10 mouse cellular contexts compared by ENCODE assay signal in genomic region chr3:109307406-109307805, GRCm38 (mm10). TPM values are rescaled to one million over a fixed set of nuclear protein-coding genes. Genes with fewer than 3 reads are reported as not detected.
DNase-seq lines count a peak whose midpoint lies in the region; ATAC-seq lines count a peak whose summit lies in the region.
"Had no signal": no experiment of that assay in that cellular context is flagged by ENCODE, and none has a peak within 500 bp of the region (broad histone marks: within the 10 kb centered on the region; RNA-seq: fewer than 3 reads in every experiment).

No protein-coding gene starts in this region.

- H3K36me3 ChIP-seq in heart, embryonic 12.5 days = no peaks in the 10 kb centered on the region
- no peaks in the 10 kb centered on the region for H3K36me3 ChIP-seq in intestine, embryonic 15.5 days
- H3K36me3 ChIP-seq: heart, embryonic 15.5 days had no signal

- H3K27me3 ChIP-seq in heart, embryonic 12.5 days (replicated peaks) = no peaks in the 10 kb centered on the region
- no peaks in the 10 kb centered on the region for H3K27me3 ChIP-seq in intestine, embryonic 15.5 days (replicated peaks)
- H3K27me3 ChIP-seq: heart, embryonic 15.5 days had no signal

- no peak overlapping the region for H3K4me3 ChIP-seq in heart, embryonic 12.5 days
- H3K4me3 ChIP-seq in intestine, embryonic 15.5 days (replicated peaks) = no peak overlapping the region
- H3K4me3 ChIP-seq: heart, embryonic 15.5 days had no signal

- no peak for ATAC-seq in heart, embryonic 12.5 days (ENCODE audit: insufficient number of reproducible peaks, low FRiP score)
- ATAC-seq in intestine, embryonic 15.5 days = peak; percentile 86

- no peak overlapping the region for H3K9ac ChIP-seq in heart, embryonic 12.5 days
- H3K9ac ChIP-seq in intestine, embryonic 15.5 days = no peak overlapping the region
- H3K9ac ChIP-seq: heart, embryonic 15.5 days had no signal

- DNase-seq in heart, adult 9 months (ENCODE audit: low spot score in 2 of 2) = peak; percentile 13 to 36
- peak; percentile 39 for DNase-seq in brain, adult 2 months (ENCODE audit: low read depth, low spot score)
- DNase-seq in left cerebral cortex, postnatal 25 days (ENCODE audit: low spot score in 2 of 2) = peak; percentile 7 to 43
- DNase-seq in ovary, adult 18-20 months (ENCODE audit: low spot score) = no peak
- no peak for DNase-seq in embryo, embryonic 11 days
- no peak for DNase-seq in spleen, postnatal 4 days (ENCODE audit: low spot score in 2 of 2)

- no peak overlapping the region for H3K27ac ChIP-seq in heart, embryonic 12.5 days (ENCODE audit: poor library complexity, severe bottlenecking)
- H3K27ac ChIP-seq in intestine, embryonic 15.5 days = no peak overlapping the region
- H3K27ac ChIP-seq: heart, embryonic 15.5 days; macrophage had no signal

- H3K4me2 ChIP-seq in heart, embryonic 12.5 days = no peak overlapping the region
- no peak overlapping the region for H3K4me2 ChIP-seq in intestine, embryonic 15.5 days (replicated peaks)
- H3K4me2 ChIP-seq: heart, embryonic 15.5 days had no signal

- H3K9me3 ChIP-seq in heart, embryonic 12.5 days (replicated peaks) = no peaks in the 10 kb centered on the region
- H3K9me3 ChIP-seq in intestine, embryonic 15.5 days = no peaks in the 10 kb centered on the region
- H3K9me3 ChIP-seq: heart, embryonic 15.5 days had no signal

- 72% methylated on average over 7 of the region's 7 CpGs for WGBS in heart, embryonic 12.5 days
- 54% methylated on average over 7 of the region's 7 CpGs for WGBS in intestine, embryonic 15.5 days

- H3K4me1 ChIP-seq in heart, embryonic 12.5 days (replicated peaks) = peaks cover 20% of the 10 kb centered on the region
- 0 out of 2 replicates have a peak, but pooled peaks cover 4% of the 10 kb centered on the region for H3K4me1 ChIP-seq in intestine, embryonic 15.5 days (replicated peaks)

- intact Hi-C loops in left cerebral cortex, postnatal 25 days (cut with DNase I) = no loop called here

RNA-seq across cellular contexts. Expression of gene Vav3, which starts 33.0 kb away (rescaled TPM):
- polyA plus RNA-seq in heart, embryonic 12.5 days (2016; fragmentation: Nextera tagmentation; extraction: Ambion mirVana) = 9.9 and 10.1 TPM in 2 replicates
- polyA plus RNA-seq in intestine, embryonic 15.5 days (2015; fragmentation: Nextera tagmentation; extraction: Ambion mirVana) = 15.9 and 16.6 TPM in 2 replicates
- total RNA-seq in left cerebral cortex, postnatal 25 days (2021) = 1 to 10 TPM; 6.6 to 6.7 TPM

Comparison
In these comparisons a context has a peak if more than half of its experiments do, and no peak if none do; other contexts are left out.
1. DNase-seq: peak in heart, adult 9 months (2 of 2), brain, adult 2 months (single experiment) and left cerebral cortex, postnatal 25 days (2 of 2); none in ovary, adult 18-20 months (single experiment), embryo, embryonic 11 days (single experiment) and spleen, postnatal 4 days (0 of 2).